Comparison of ENCODE assay signal across 30 mouse cellular contexts in the genomic region with DNA sequence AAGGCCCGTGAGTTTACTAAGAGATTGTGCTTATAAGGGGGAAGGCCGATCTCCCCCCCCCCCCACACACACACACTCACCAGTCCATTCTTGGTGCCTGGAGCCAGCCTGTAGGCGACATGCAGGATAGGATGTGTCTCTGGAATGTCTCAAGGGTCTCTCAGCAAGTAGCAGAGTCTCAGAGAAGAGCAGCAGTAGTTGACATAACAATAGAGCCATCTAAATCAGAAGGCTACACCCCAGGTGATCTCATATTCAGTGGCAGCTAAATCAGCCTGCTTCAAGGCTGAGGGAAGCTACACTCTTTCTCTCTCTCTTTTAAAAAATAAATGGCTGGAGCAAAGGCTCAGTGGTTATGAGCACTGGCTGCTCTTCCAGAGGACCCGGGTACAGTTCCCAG. TPM values are rescaled to one million over a fixed set of nuclear protein-coding genes. Genes with fewer than 3 reads are reported as not detected.
"Had no signal": no experiment of that assay in that cellular context is flagged by ENCODE, and none has a peak within 500 bp of the region (broad histone marks: within the 10 kb centered on the region; RNA-seq: fewer than 3 reads in every experiment).

No protein-coding gene starts in this region.

RNA-seq across cellular contexts. Expression of a gene that starts 18.0 kb away (rescaled TPM):
- total RNA-seq: left cerebral cortex, postnatal 14 days; left cerebral cortex, postnatal 25 days; left cerebral cortex, postnatal 4 days; liver, adult 2 months; megakaryocyte progenitor cell, adult 5-6 weeks; megakaryocyte-erythroid progenitor cell, adult 5-6 weeks; midbrain, postnatal 0 days had no signal
- polyA plus RNA-seq: limb, embryonic 10.5 days; limb, embryonic 11.5 days; limb, embryonic 12.5 days; limb, embryonic 13.5 days; liver, adult 2 months; liver, embryonic 11.5 days; liver, embryonic 12.5 days; liver, embryonic 13.5 days; liver, embryonic 14.5 days; liver, embryonic 15.5 days; liver, embryonic 16.5 days; liver, postnatal 0 days; lung, embryonic 14.5 days; lung, embryonic 15.5 days; lung, embryonic 16.5 days; lung, postnatal 0 days; macrophage; midbrain, embryonic 11.5 days; midbrain, embryonic 12.5 days; midbrain, embryonic 14.5 days; midbrain, embryonic 16.5 days; myocyte; neural tube, embryonic 11.5 days; neural tube, embryonic 12.5 days had no signal
